Mouse (Mus musculus) olfactory bulb, adult 2 months (tissue): ENCODE measurements around the gene Nkd1.

Experiments
- CTCF ChIP-seq: fragments of 200-500 bp; IDR thresholded peaks from 2 replicates; pipeline ENCODE4 v1.5.1; 2012; ENCODE audit warnings: low read depth, mild to moderate bottlenecking, low read length, moderate library complexity; ENCODE audit not compliant: insufficient read depth
- POLR2A ChIP-seq: fragments of 200-500 bp; IDR thresholded peaks from 2 replicates; pipeline ENCODE4 v1.6.1; 2012; ENCODE audit warnings: mild to moderate bottlenecking, low read depth, low read length, moderate library complexity; ENCODE audit not compliant: insufficient read depth

- TF ChIP-seq CTCF: no peak
- no peak for TF ChIP-seq POLR2A
Observed at GRCm38 (mm10) chr8:88522433-88523030, 1.4 kb downstream of the Nkd1 start.
